Mouse (Mus musculus) ES-Bruce4 (cell line): ENCODE results near the gene Stpg4.

ENCODE experiments used
- CTCF ChIP-seq: IDR thresholded peaks from one replicate; pipeline ENCODE4 v1.8.1; 2011; ENCODE audit warnings: low read depth, low read length
- EP300 ChIP-seq: IDR thresholded peaks from 2 replicates; pipeline ENCODE4 v1.6.1; 2011; ENCODE audit warnings: low read depth, low read length; ENCODE audit not compliant: insufficient read depth

DNA sequence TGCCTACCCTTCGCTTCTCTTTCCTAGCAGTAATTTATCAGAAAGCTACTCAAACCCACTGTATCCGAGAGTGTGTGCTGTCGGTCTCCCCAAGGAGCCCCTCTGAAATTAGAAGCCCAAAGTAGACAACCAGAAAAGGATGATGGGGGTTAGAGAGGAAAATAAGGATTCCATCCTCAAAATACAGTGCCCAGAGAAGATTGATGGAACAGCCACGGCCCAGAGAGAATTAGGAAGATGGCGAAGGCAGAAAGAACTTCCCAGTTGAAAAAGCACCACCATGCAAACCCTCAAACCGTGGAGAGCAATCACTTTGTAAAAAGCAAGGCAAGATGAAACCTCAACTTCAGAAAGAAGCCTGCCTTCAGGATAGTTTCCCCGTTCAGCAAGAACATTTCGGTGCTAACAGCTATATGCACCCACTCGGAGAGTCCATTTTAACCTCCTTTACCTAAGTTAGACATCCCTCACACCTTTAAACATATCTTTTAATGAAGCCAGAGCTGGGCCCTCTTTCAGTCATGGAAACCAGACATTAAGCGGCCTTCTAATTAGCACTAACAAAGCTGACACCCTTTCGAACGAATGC lies 20.2 kb upstream of the Stpg4 start:
- TF ChIP-seq CTCF (no peak), EP300 (no peak)
